Mouse (Mus musculus) hindbrain, embryonic 13.5 days (tissue): Measurements from ENCODE around the gene Itln1. TPM values are rescaled to one million over a fixed set of nuclear protein-coding genes. Genes with fewer than 3 reads are reported as not detected.

Source experiments
- ATAC-seq: fragments of 200-750 bp; cut with Nextera tagmentation; 2 replicates; pipeline ENCODE4 v1.8.0; 2017; ENCODE audit warnings: moderate TSS enrichment; ENCODE audit not compliant: low FRiP score
- H3K27ac ChIP-seq: fragments of 300-500 bp; sonication (generic); 2 replicates; pipeline ENCODE4 v1.5.1; 2015; ENCODE audit warnings: inconsistent platforms, mild to moderate bottlenecking, moderate library complexity
- H3K27me3 ChIP-seq: fragments of 300-500 bp; sonication (generic); 2 replicates; pipeline ENCODE4 v1.6.1; 2015; ENCODE audit warnings: mild to moderate bottlenecking, inconsistent platforms
- H3K36me3 ChIP-seq: fragments of 300-500 bp; sonication (generic); 2 replicates; pipeline ENCODE4 v1.6.1; 2015; ENCODE audit warnings: mild to moderate bottlenecking, inconsistent platforms
- H3K4me1 ChIP-seq: fragments of 300-500 bp; sonication (generic); replicated peaks from 2 replicates; pipeline ENCODE4 v1.6.1; 2015; ENCODE audit warnings: inconsistent platforms
- H3K4me2 ChIP-seq: fragments of 300-500 bp; sonication (generic); 2 replicates; pipeline ENCODE4 v1.6.1; 2015; ENCODE audit warnings: inconsistent platforms, mild to moderate bottlenecking, moderate library complexity
- H3K4me3 ChIP-seq: fragments of 300-500 bp; sonication (generic); 2 replicates; pipeline ENCODE4 v1.5.1; 2015; ENCODE audit warnings: mild to moderate bottlenecking, inconsistent platforms
- H3K9ac ChIP-seq: fragments of 300-500 bp; sonication (generic); 2 replicates; pipeline ENCODE4 v1.6.1; 2015; ENCODE audit warnings: mild to moderate bottlenecking, inconsistent platforms
- H3K9me3 ChIP-seq: fragments of 300-500 bp; sonication (generic); 2 replicates; pipeline ENCODE4 v1.6.1; 2016; ENCODE audit warnings: inconsistent platforms
- WGBS: fragments of 180-500 bp; shearing (Covaris S2); methylation state at CpG from one replicate; pipeline ENCODE4 v1.1.7; 2015; 5-methylcytosine and 5-hydroxymethylcytosine counted together
- polyA plus RNA-seq: library from polyadenylated mRNA; unstranded; fragments of >200 nt; fragmentation: Nextera tagmentation; extraction: Ambion mirVana; gene quantifications from 2 replicates; pipeline ENCODE4 v1.2.1, GENCODE M21; 2015

The Itln1 gene
- polyA plus RNA-seq, 1 experiment from 2014 or later, result not detected

- under 1% methylated on average over 53 of the region's 53 CpGs for WGBS
- peaks cover 20% of the 10 kb centered on the region for H3K4me1 ChIP-seq
Measured at GRCm38 (mm10) chr1:171503592-171504291, 31.4 kb downstream of the Itln1 start.

GRCm38 (mm10) chr1:171503250-171503591 is 31.9 kb downstream of the Itln1 start, which contains the start of gene Alyref2:
TSS of gene Alyref2 (plus strand) at chr1:171503478.
- Histone ChIP-seq H3K4me1 (peaks cover 20% of the 10 kb centered on the region), H3K9ac (peak within 1 kb of the TSS; percentile 87), H3K9me3 (no peaks in the 10 kb centered on the region), H3K4me3 (peak within 1 kb of the TSS; percentile 66), H3K36me3 (peaks cover 16% of the 10 kb centered on the region), H3K27ac (peak within 1 kb of the TSS; percentile 96), H3K27me3 (no peaks in the 10 kb centered on the region), H3K4me2 (peak within 1 kb of the TSS; percentile 66)
- WGBS, result under 1% methylated on average over 19 of the region's 19 CpGs
- ATAC-seq, result peak; percentile 89

More at GRCm38 (mm10) chr1:171503592-171504291, 31.4 kb downstream of the Itln1 start:
- peak overlapping the region; percentile 96 for H3K27ac ChIP-seq
- peak overlapping the region; percentile 87 for H3K9ac ChIP-seq
- peak overlapping the region; percentile 66 for H3K4me2 ChIP-seq
- H3K27me3 ChIP-seq, result no peaks in the 10 kb centered on the region
- H3K4me3 ChIP-seq, result peak overlapping the region; percentile 66
- H3K9me3 ChIP-seq, result no peaks in the 10 kb centered on the region
- peak; percentile 80 for ATAC-seq
- peaks cover 16% of the 10 kb centered on the region for H3K36me3 ChIP-seq

GRCm38 (mm10) chr1:171502388-171503249 is 32.5 kb downstream of the Itln1 start:
- peaks cover 16% of the 10 kb centered on the region for H3K36me3 ChIP-seq
- peak overlapping the region; percentile 51; the same call in 1 of the 2 replicates for H3K9ac ChIP-seq
- H3K27me3 ChIP-seq, result no peaks in the 10 kb centered on the region
- H3K4me2 ChIP-seq, result peak overlapping the region; percentile 66
- H3K9me3 ChIP-seq, result no peaks in the 10 kb centered on the region
- peak overlapping the region; percentile 66 for H3K4me3 ChIP-seq
- under 1% methylated on average over 14 of the region's 14 CpGs for WGBS
- H3K27ac ChIP-seq, result peak overlapping the region; percentile 96
- ATAC-seq, result peak; percentile 89
- peaks cover 20% of the 10 kb centered on the region for H3K4me1 ChIP-seq

GRCm38 (mm10) chr1:171501636-171502080 is 33.4 kb downstream of the Itln1 start:
- H3K36me3 ChIP-seq, result peaks cover 7% of the 10 kb centered on the region
- H3K4me2 ChIP-seq, result peak overlapping the region; percentile 66
- WGBS, result 3% methylated on average over 5 of the region's 5 CpGs
- no peak for ATAC-seq
- H3K9me3 ChIP-seq, result no peaks in the 10 kb centered on the region
- H3K9ac ChIP-seq, result peak overlapping the region; percentile 60
- H3K27me3 ChIP-seq, result no peaks in the 10 kb centered on the region
- H3K4me3 ChIP-seq, result peak overlapping the region; percentile 11; the same call in 1 of the 2 replicates
- H3K27ac ChIP-seq, result peak overlapping the region; percentile 79
- H3K4me1 ChIP-seq, result peaks cover 20% of the 10 kb centered on the region

DNA sequence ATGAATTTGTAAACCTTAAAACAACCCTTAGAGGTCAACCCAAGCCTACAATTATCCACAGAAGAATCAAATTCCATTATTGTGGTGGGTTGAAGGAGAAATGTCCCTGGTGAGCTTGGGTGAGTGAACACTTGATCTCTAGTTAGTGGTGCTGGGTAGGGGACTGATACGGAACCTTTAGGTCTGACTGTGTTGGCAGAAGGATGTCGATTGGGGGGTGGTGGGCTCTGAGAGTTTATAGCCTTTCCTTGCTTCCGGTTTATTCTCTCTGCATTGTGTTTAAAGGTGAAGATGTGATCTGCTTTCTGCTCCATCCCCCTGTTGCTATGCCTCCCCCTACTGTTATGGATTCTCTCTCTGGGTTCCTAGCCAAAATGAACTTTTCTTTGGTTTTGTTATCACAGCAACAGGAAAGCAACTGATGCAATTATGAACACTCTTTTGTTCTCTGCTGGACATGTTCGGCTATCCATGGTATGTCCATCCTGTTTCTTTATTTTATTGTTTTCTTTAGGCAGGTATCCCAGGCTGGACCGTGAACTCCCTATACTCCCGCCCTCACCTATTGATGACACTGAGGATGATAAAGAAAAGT is 34.0 kb downstream of the Itln1 start:
- peaks cover 4% of the 10 kb centered on the region for H3K36me3 ChIP-seq
- ATAC-seq, result no peak
- H3K4me3 ChIP-seq, result no peak overlapping the region
- no peaks in the 10 kb centered on the region for H3K27me3 ChIP-seq
- no peaks in the 10 kb centered on the region for H3K9me3 ChIP-seq
- H3K27ac ChIP-seq, result no peak overlapping the region
- 59% methylated on average over 6 of the region's 6 CpGs for WGBS
- peak overlapping the region; percentile 66; the same call in 1 of the 2 replicates for H3K4me2 ChIP-seq
- no peak overlapping the region for H3K9ac ChIP-seq
- peaks cover 20% of the 10 kb centered on the region for H3K4me1 ChIP-seq

DNA sequence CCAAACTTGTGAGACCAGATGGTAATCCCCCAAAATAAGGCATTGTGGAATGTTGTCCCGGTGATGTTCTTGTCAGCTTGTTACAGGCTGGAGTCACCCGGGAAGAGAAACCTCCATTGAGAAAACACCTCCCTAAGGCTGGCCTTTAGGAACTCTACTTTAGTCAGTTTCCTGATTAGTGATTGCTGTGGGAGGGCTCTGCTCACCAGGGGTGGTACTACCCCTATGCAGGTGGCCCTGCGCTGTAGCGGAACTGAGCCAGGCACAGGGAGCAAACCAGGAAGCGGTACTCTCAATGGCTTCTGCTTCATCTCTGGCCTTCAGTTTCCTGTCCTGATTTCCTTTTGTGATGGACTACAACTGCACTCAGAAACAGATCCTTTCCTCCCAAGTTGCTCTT is 35.2 kb downstream of the Itln1 start:
- H3K9ac ChIP-seq, result no peak overlapping the region
- no peak overlapping the region for H3K4me3 ChIP-seq
- no peaks in the 10 kb centered on the region for H3K27me3 ChIP-seq
- H3K4me2 ChIP-seq, result no peak overlapping the region
- peaks cover 11% of the 10 kb centered on the region for H3K4me1 ChIP-seq
- H3K27ac ChIP-seq, result no peak overlapping the region
- no peaks in the 10 kb centered on the region for H3K9me3 ChIP-seq
- H3K36me3 ChIP-seq, result no peaks in the 10 kb centered on the region
- no peak for ATAC-seq
- WGBS, result 79% methylated on average over 5 of the region's 5 CpGs

GRCm38 (mm10) chr1:171495371-171495770 is 39.7 kb downstream of the Itln1 start:
- H3K4me3 ChIP-seq, result no peak overlapping the region
- 90% methylated on average over 6 of the region's 6 CpGs for WGBS
- H3K4me2 ChIP-seq, result no peak overlapping the region
- no peak overlapping the region for H3K9ac ChIP-seq
- H3K4me1 ChIP-seq, result no peaks in the 10 kb centered on the region
- peaks cover 11% of the 10 kb centered on the region; the same call in 1 of the 2 replicates for H3K9me3 ChIP-seq
- no peak for ATAC-seq
- no peak overlapping the region for H3K27ac ChIP-seq
- no peaks in the 10 kb centered on the region for H3K36me3 ChIP-seq
- no peaks in the 10 kb centered on the region for H3K27me3 ChIP-seq

GRCm38 (mm10) chr1:171494241-171494640 is 40.9 kb downstream of the Itln1 start:
- no peak for ATAC-seq
- H3K27me3 ChIP-seq, result no peaks in the 10 kb centered on the region
- H3K9ac ChIP-seq, result no peak overlapping the region
- H3K4me1 ChIP-seq, result no peaks in the 10 kb centered on the region
- H3K4me2 ChIP-seq, result no peak overlapping the region
- 90% methylated on average over 13 of the region's 13 CpGs for WGBS
- H3K27ac ChIP-seq, result no peak overlapping the region
- H3K4me3 ChIP-seq, result no peak overlapping the region
- no peaks in the 10 kb centered on the region for H3K36me3 ChIP-seq
- peaks cover 16% of the 10 kb centered on the region for H3K9me3 ChIP-seq

- Histone ChIP-seq H3K36me3 (no peaks in the 10 kb centered on the region), H3K4me3 (no peak overlapping the region), H3K4me2 (no peak overlapping the region), H3K27ac (no peak overlapping the region), H3K27me3 (no peaks in the 10 kb centered on the region), H3K9me3 (peaks cover 11% of the 10 kb centered on the region), H3K4me1 (no peaks in the 10 kb centered on the region), H3K9ac (no peak overlapping the region)
- WGBS, result 57% methylated on average over 2 of the region's 2 CpGs
- ATAC-seq, result no peak
Measured at GRCm38 (mm10) chr1:171478968-171479367, 56.1 kb downstream of the Itln1 start.

GRCm38 (mm10) chr1:171477758-171478545 is 57.1 kb downstream of the Itln1 start:
- no peak overlapping the region for H3K9ac ChIP-seq
- peak; percentile 43; the same call in 1 of the 2 replicates for ATAC-seq

DNA sequence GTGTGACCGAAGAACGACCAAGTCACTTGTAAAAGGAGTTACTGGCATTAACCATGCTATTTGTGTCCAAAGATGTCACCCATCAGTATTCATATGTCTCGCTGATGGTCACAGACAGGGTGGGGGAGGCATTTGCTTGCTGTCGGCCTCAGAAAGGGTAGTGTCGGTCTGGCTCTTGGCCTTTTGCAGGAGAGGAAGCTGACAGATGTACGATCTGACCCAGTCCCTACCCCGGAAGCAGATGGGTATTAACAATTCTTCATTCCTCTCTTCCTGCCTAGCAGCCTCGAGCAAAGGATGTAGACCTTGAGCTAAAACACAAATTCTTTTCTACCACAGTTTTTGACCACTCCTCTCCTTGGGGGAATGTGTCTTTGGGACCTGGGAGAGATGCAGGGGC is 58.0 kb downstream of the Itln1 start:
- H3K9ac ChIP-seq, result no peak overlapping the region
- H3K27ac ChIP-seq, result no peak overlapping the region
- H3K27me3 ChIP-seq, result no peaks in the 10 kb centered on the region
- peaks cover 5% of the 10 kb centered on the region for H3K9me3 ChIP-seq
- H3K36me3 ChIP-seq, result no peaks in the 10 kb centered on the region
- no peak overlapping the region for H3K4me2 ChIP-seq
- H3K4me1 ChIP-seq, result no peaks in the 10 kb centered on the region
- WGBS, result 79% methylated on average over 8 of the region's 8 CpGs
- ATAC-seq, result no peak
- H3K4me3 ChIP-seq, result no peak overlapping the region

More at GRCm38 (mm10) chr1:171477758-171478545, 57.1 kb downstream of the Itln1 start:
- Histone ChIP-seq H3K27ac (no peak overlapping the region), H3K4me1 (no peaks in the 10 kb centered on the region), H3K27me3 (no peaks in the 10 kb centered on the region), H3K4me3 (peak overlapping the region; percentile 30), H3K4me2 (peak overlapping the region; percentile 39), H3K36me3 (no peaks in the 10 kb centered on the region), H3K9me3 (peaks cover 8% of the 10 kb centered on the region)
- WGBS, result 66% methylated on average over 27 of the region's 27 CpGs
